Mouse (Mus musculus): Measurements from ENCODE around the gene Kcnk12.

The Kcnk12 gene

DNA sequence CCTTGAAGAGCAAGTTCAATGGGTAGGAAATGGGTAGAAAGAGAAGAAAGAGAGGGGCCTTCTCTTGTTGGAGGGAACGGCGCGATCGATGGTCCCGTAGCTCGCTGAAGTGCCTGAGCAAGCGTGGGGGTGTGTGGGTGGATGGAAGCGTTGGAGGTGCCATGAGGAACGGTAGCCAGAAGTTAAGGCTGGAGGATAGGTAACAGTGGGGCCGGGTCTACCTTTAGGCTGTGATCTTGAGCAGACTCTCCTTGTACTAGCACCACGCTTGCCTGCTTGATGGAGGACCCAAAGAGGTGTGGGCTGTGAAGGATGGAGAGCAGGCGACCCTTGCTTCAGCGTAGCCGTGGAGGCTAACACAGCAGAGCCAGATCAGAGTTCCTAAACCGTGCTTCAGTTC lies 12.1 kb downstream of the Kcnk12 start:
- no peak for DNase-seq (ENCODE audit: low spot score)

DNA sequence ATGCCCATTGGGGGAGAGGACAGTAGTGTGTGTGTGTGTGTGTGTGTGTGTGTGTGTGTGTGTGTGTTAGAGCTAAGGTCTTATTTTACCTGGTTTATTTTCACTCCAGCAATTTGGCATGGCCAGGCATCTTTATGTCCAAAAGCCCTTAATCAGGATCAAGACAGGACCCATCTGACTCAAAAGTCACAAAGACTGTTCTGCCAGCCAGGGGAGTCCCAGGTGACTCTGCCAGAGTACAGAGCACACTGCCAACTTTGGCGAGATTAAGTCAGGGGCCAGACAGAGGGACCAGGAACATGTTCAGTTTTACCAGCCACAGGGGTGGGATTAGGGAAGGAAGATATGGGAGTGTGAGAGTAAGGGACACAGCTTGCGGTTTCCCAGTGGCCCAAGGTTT lies 12.9 kb downstream of the Kcnk12 start:
- DNase-seq (ENCODE audit: low spot score): no peak

DNA sequence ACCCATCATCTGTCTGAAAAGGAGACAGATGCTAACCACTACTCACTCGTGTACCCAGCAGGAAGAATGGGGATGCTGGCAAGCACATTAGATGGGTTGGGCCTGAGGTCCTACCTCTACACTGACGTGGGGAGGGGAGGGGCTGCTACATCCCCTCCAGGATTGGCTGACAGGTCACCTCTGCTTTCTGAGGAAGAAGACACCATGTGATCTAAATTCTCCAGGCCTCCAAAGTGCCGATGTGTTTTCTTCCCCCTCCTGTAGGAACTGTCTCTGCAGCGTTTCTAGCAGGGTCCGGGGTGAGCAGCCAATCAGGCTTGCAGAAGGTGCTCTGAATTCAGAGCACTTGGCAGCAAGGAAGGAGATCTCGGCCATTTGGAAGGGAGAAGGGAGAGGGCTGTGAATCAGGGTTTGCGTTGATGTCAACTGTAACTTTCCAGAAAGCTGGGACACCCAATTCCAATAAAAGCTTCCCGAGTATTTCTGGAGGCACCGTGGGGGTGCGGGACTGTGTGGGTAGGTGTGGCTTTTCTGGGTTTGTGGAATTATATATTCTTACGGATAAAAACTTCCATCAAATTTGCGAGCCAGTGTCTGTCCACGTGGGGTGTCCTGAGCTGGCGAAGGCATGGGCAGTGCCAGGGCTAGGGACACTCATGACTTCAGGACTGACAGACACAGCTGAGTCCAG lies 13.5 kb downstream of the Kcnk12 start:
- no peak for DNase-seq (ENCODE audit: low spot score)

DNA sequence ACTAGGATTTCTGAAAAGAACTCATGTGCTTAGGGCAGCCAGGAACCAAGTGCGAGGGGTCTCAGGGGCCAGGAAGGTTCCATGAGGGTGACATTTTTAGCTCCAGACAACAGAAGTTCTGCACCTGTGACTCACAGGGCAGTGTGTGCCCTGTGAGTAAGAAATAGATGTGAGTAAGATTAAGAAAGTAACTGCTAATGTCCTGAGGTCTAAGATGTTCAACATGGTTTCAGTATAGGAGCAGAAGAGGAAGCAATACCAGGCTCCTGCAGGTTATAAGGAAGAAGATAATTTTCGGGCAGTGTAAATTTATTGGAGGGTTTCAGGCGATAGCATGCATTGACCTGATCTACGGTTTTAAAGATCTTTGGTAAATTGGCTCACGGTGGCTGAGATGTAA lies 16.6 kb downstream of the Kcnk12 start:
- DNase-seq (ENCODE audit: low spot score): no peak

DNA sequence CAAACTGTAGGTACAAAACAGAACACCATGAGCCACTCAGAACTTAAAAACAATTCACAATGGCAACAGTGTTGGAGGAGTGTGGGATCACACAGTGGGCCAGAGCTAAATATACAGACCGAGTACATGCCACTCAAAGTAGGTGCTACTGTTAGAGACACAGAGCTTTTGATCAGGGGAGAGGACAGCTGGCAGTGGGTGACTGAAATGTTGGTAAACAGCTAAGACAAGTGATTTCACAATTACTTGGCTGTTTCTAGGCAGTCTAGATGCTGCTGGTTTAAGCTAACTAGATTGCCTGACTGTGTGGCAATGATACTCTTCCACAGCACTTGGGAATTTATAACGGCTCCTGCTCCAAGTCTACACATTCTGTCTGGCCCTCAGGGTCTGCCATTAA lies 17.6 kb downstream of the Kcnk12 start:
- DNase-seq (ENCODE audit: low spot score): no peak

DNA sequence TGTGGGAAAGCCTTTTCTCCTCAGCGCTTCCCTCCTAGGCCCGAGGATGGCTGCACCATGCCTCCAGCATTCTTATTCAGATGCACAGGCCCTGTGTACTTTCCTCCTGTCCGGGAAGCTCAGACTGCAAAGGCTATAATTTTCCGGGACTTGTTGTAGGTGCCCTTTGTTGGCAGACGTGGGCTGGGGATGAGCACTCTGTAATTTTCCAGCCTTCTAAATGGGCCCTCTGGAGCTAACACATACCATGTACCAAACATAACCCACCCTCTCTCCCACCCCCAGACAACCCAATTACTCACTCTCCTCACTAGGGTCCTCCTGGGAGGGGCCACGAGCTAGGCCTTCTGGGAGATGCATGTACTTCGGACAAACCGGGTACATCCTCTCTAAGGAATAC lies 22.8 kb downstream of the Kcnk12 start:
- no peak for DNase-seq (ENCODE audit: low spot score)

DNA sequence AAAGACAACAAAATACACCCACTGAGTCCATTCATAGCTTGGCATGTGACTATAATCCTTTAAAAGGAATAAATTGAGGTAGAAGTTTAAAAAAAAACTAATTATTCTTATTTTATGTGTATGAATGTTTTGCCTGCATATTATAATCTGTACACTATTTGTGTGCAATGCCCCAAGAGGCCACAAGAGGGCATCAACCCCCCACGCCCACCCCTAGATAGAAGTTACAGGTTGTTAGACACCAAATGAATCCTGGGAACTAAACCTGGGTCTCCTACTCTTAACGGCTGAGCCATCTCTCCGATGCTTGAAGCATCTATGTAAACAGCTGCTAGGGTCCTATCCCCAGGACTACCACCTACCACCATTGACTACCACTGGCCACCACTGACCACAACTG lies 24.6 kb downstream of the Kcnk12 start:
- no peak for DNase-seq (ENCODE audit: low spot score)

DNA sequence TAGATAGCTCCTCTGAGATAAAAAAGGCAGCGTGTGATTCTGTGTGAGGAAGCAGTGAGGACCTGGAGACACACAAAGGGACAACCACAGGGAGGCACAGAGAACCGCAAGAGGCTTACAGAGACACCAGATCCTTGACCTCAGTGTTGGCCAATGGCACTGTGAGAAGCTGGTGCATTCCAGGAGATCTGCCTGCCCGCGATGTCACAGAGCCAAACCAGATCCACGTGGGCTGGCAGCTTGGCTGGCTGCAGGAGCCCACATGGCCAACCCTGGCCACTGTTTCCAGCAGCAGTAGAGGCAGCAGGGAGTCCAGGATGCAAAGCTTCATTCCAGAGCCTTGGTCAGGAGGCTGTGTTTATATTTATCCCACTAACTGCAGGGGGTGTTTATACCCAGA lies 27.0 kb downstream of the Kcnk12 start:
- DNase-seq (ENCODE audit: low spot score): no peak

DNA sequence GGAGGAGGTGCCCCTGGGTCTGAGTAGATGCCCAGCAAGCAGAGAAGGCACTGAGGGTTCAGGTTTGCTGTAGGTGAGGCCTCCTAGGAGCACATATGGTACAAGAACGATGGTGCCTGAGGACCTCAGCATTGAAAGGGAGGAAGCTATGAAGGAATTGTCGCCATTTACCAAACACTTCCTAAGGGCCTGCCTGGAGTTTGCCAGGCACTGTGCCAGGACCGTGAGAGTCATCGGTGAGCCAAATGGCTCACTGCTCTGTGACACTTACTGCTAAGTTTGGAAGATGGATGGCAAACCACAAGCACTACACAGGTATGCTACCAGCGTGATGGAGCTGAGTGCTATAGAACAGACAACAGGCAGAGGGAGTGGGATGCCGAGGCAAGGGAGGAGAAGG lies 30.9 kb downstream of the Kcnk12 start:
- DNase-seq (ENCODE audit: low spot score): no peak

DNA sequence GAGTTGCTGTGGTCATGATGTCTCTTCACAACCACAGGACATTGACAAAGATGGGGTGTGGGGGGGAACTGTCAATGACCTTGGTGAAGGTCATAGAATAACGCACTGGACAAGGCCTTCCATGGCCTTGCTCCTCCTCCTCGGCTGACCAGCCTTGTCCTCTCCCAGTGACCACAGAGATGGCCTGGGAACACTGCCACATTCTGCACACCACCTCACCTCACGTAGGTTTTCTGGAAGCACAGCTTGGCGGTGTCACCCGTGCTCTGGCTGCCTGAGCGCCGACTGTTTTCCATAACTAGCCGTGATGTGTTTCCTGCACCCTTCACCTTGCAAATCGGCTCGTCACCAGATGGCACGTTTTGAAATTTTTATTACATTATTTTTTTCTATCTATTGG lies 32.8 kb downstream of the Kcnk12 start:
- DNase-seq (ENCODE audit: low spot score): no peak

DNA sequence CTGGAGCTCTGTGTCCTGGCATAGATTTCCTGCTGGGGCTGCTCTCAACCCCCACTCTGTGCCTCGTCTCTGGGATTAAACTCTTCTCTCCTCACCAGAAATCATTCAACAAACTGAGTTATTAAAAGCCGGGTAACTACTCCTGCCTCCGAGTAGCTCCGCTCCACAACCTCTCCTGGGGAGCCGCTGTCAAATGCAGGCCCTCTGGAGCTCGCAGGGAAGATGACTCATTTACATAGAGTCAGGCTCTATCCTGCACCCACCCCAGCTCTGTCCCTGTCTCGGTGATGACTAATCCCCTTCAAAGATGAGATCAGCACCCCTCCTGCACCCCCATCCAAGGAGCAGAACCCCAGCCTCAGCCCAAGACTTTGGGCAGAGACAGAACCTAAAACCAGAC lies 34.6 kb downstream of the Kcnk12 start:
- peak; percentile 35 for DNase-seq (ENCODE audit: low spot score)

DNA sequence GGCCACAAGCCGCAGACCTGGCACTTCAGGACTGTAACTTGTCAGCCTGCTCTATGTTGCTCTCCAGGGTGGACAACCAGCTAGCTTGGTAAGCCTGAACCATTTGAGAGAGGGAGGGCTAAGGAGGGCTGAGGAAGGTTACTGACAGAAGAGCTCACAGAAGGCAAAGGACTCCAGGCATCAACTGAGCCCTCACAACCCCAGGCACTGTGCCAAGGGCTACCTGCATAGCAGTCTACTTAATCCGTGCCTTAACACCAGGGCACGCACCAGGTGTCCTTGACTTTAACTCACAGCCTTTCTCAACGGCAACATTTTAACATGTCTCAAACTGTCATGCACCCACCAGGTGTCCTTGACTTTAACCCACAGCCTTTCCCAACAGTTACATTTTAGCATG lies 37.5 kb downstream of the Kcnk12 start:
- DNase-seq (ENCODE audit: low spot score): no peak

DNA sequence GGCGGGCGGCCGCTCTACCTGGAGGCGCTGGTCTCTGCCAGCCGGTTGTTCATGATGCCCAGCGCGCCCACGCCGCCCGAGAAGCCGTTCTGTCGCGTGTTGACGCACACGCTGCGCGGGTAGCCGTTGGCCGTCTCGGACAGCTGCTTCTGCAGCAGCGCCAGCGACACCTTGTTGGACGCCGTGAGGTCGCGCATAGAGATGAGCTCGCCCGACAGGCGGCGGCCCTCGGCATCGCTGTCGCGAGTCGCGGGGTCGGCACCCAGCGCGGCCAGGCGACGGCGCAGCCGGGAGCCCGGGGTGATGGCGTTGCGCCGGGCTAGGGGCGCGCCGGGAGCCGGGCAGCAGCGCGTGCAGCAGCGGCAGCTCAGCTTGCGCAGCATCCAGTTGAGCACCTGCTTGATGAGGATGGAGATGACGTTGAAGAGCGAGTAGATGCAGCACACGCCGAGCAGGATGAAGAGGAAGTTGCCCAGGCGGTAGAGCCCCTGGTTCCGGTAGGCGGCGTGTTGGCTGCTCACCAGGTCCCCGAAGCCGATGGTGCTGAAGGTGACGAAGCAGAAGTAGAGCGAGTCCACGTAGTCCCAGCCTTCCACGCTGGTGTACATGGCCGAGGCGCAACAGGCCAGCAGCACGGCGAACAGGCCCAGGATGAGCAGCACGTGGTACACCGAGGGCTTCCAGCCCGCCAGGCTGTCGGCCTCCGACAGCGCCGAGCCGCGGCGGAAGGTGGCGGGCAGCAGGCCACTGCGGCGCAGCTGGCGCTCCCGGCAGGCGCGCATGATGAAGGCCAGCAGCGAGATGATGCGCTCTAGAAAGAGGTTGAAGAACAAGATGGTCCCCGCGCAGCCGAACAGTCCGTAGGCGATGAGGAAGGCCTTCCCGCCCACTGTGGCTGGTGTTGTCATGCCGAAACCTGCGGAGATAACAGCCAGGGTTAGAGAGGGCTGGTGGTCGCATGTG lies 51.6 kb downstream of the Kcnk12 start:
- peak; percentile 41 for DNase-seq (ENCODE audit: low spot score)

DNA sequence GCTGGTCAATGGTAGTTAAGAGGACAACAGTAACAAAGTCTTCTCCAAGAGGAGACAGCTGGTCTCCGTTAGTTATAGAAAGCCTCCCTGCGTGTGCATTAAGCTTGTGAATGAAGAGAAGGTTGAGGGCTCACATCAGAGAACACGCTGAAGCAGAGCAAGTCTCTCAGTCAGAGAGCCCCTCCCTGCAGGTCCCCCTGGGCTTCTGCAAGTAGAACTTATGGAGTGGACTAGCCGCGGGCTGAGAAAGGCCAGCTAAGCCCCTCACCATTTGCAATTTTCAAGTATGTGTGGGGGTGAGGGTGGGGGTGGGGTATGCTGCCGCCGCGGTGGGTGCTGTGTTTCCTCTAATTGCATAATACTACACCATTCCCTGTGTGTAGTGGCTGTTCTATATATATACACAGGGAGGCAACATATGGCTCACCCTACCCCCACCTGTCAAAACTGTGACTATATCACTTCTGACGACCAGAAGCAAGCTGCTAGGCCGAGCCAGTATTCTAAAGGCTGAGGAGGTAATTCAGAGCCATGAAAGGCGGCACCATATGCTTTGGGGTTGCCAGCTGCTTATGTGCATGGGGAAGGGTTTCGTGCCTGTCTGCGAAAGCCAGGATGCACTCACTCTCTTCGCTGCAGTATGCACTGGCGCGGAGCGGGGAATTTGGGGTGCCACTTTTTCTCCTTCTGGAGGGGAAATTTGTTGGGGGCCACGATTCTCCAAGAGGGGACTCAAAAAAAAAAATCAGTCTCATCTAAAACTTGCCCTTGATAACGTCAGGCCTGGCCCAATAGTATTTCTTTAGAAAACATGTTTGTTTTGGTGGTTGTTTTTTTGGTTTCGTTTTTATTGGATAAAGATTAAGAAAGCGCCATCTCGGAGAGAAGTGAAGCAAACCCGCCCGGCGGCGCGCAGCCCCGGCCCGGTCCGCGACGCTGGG lies 52.5 kb downstream of the Kcnk12 start:
- peak; percentile 72 for DNase-seq (ENCODE audit: low spot score)

DNA sequence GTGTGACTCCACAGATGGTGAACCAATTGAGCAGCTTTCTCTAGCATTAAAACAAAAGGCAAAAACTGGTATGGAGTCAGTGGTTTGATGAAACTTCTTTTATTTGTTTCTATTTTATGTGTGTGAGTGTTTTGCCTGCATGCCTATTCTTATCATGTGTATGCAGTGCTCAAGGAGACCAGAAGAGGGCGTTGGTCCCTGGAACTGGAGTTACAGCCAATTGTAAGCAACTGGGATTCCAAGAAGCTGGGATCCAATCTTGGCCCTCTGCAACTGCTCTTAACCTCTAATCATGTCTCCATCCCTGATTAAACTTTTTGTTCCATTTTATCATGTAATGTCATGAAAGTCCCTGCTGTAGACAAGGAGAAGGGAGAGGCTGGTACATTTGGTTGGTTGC lies 58.0 kb downstream of the Kcnk12 start:
- no peak for DNase-seq (ENCODE audit: low spot score)

DNA sequence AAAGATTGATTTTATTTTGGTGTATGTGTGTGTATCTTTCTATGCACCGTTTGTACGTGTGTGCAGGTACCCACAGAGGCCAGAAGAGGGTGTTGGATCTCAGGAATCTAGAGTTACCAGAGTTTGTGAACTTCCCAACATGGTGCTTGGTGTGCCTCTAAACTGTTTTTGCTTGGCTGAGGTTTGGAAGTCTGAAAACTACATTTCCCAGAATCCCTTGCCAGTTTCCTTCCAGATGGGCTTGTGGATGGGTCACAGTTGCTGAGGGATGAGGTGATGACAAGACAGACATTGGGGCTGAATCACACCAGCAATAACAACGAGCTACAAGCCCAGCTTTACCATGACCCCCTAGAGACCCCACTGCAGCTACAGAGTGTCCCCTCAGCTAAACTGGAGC lies 60.6 kb downstream of the Kcnk12 start:
- no peak for DNase-seq (ENCODE audit: low spot score)

DNA sequence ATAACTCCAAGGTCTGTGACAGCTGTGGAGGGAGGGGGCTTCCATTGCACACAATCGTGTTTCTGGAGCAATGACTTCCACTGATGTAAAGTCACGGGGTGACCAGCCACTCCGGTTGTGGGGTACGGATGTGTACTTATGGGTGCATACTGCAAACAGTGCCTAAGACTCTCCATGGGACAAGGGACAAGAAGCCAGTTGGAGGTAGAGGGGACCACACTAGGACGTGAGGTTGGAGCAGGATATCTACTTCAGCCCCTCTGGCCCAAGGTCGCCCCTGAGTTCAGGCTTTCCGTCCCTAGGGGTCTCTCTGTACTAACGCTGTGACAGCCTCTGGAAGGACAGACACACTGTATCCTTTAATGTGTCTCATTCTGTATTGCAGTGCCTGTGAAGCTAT lies 63.3 kb downstream of the Kcnk12 start:
- DNase-seq (ENCODE audit: low spot score): no peak

DNA sequence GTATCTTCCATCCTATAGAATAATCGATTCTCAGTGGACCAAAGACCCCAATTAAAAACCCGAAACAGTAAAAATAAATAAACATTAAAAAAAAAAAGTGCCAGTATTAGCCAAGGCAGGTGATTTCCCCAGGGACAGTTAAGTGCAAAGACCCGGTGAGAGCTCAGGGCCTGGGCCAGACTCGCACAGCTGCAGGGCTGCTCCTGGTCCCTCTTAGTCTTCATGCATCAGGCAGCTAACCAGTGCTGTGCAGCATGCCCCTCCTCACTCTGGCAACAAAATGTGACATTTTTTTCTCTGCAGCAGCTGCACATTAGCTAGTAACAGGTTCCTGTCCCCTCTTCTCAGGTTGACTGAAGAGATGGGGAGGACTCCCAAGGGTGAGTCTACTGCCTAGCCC lies 65.8 kb downstream of the Kcnk12 start:
- DNase-seq (ENCODE audit: low spot score): no peak

DNA sequence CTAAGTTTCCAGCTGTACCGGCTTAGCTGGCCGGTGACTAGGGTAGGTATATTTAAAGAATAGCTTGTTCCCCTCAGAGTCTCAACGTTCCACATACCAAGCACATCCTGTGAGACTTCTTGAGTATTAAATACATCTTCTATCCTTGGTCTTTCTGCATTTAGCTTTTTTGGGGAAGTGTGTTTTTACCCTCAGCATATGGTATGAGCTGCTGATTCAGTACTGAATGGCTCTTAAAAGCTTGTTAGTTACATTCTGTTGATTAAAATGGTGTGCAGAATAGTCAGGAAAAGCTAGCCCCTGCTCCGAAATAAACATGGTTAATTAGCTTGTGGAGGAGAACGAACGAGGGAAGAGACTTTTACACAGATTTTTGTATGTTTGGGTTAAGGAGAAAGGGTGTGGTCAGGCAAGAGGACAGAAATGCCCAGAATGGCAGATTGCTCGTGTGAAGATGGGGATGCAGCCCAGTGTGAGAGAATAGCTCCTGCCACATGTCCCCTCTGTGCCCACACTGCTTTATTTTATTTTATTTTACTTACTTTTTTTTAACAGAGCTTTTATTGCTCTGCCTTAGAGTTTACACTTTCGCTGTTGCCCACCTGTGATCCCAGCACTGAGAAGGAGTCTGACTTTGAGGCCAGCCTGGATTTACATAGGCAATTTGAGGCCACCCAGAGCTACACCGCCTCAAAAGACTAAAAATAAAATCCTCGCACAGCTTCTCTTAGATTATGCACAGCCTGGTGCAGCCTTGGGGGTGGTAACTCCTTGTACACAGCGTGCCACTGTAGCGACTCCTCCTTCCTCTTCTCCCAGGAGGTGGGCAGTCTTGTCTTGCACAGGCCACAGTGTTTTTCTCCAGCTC lies 71.1 kb downstream of the Kcnk12 start:
- peak; percentile 46 for DNase-seq (ENCODE audit: low spot score)

DNA sequence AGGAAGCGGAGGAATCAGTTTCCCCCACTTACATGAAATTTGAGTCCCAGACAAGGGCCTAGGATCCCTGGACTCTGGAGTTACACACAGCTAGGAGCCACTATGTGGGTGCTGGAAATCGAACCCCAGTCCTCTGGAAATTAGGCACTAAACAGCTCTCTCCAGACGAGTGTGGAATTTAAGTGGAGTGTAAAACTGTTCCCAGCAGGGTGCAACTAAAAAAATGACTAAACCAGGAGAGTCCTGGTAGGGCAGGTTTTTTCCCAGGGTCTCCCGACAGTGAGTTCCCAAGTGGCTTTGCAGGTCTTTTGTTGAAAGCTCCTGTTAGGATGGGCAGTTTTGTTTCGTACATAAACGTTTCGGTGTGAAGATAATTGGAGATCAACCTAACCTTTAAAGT lies 73.1 kb downstream of the Kcnk12 start:
- no peak for DNase-seq (ENCODE audit: low spot score)

DNA sequence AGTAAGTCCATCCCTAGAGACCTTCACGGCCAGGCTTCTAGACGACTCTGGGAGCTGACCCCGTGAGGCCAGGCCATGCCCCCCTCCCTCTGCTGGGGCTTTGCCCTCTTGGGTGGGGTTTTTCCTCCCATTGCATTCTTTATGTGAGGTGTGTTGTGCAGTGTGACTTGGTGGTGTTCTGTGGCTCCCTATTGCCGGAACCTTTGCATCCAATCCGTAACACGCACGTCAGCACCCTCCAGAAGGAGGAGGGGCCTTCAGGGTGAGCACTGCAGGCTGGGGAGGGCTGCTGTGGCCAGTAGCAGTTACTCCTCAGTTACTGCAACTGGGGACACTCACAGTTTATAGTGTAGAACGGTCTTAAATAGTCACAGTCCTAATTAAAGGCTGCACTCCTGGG lies 97.7 kb downstream of the Kcnk12 start:
- no peak for DNase-seq (ENCODE audit: low spot score)
